Mouse (Mus musculus) testis, postnatal 10 days (tissue): ENCODE measurements around the gene H6pd.
"Not testable (repeated sequence)": the region's sequence is repeated elsewhere in the genome, so short reads cannot be mapped to it uniquely, and the experiment has no call there.

Source experiments
- DNase-seq: peaks from one replicate; pipeline ENCODE4 v3.0.0; 2021; ENCODE audit warnings: low spot score

H6pd gene

GRCm38 (mm10) chr4:150008853-150009586 lies at the start of gene H6pd:
Gene H6pd, minus strand, starts transcription at chr4:150009023.
- DNase-seq, result peak; percentile 95

GRCm38 (mm10) chr4:150057722-150058121 lies 48.9 kb upstream of the H6pd start:
- no peak for DNase-seq

- no peak for DNase-seq
These were observed 47.3 kb upstream of the H6pd start for GRCm38 (mm10) chr4:150056171-150056570.

GRCm38 (mm10) chr4:150052380-150052779 lies 43.6 kb upstream of the H6pd start:
- no peak for DNase-seq

GRCm38 (mm10) chr4:150051514-150051913 lies 42.7 kb upstream of the H6pd start:
- DNase-seq, result peak; percentile 62

GRCm38 (mm10) chr4:150049564-150050226 lies 40.9 kb upstream of the H6pd start:
- DNase-seq, result no peak

GRCm38 (mm10) chr4:150049157-150049513 lies 40.3 kb upstream of the H6pd start:
- DNase-seq, result peak; percentile 63

GRCm38 (mm10) chr4:150048478-150049156 lies 39.8 kb upstream of the H6pd start:
- peak; percentile 70 for DNase-seq

GRCm38 (mm10) chr4:150048038-150048437 lies 39.2 kb upstream of the H6pd start:
- peak; percentile 86 for DNase-seq

- DNase-seq, result no peak
These were observed 34.8 kb upstream of the H6pd start for GRCm38 (mm10) chr4:150043591-150043990.

GRCm38 (mm10) chr4:150041346-150042110 lies 32.7 kb upstream of the H6pd start:
- no peak for DNase-seq

- not testable (repeated sequence) for DNase-seq
These were observed 32.0 kb upstream of the H6pd start for GRCm38 (mm10) chr4:150040856-150041255.

- no peak for DNase-seq
These were observed 31.3 kb upstream of the H6pd start for GRCm38 (mm10) chr4:150040003-150040581.

GRCm38 (mm10) chr4:150038533-150038932 lies 29.7 kb upstream of the H6pd start:
- DNase-seq, result no peak

GRCm38 (mm10) chr4:150036094-150036493 lies 27.3 kb upstream of the H6pd start:
- no peak for DNase-seq

GRCm38 (mm10) chr4:150035280-150035679 lies 26.5 kb upstream of the H6pd start:
- DNase-seq, result peak; percentile 97

- no peak for DNase-seq
These were observed 24.4 kb upstream of the H6pd start for GRCm38 (mm10) chr4:150033261-150033671.

- no peak for DNase-seq
These were observed 22.5 kb upstream of the H6pd start for GRCm38 (mm10) chr4:150031234-150031890.

- no peak for DNase-seq
These were observed 21.8 kb upstream of the H6pd start for GRCm38 (mm10) chr4:150030449-150031233.

GRCm38 (mm10) chr4:150029885-150030284 lies 21.1 kb upstream of the H6pd start:
- no peak for DNase-seq

- no peak for DNase-seq
These were observed 14.7 kb upstream of the H6pd start for GRCm38 (mm10) chr4:150023518-150023917.
